Mouse (Mus musculus): ENCODE data around the gene Cpvl. TPM values are rescaled to one million over a fixed set of nuclear protein-coding genes. Genes with fewer than 3 reads are reported as not detected.

Cpvl gene
- polyA plus RNA-seq, 1 experiment from 2014 or later: not detected

DNA sequence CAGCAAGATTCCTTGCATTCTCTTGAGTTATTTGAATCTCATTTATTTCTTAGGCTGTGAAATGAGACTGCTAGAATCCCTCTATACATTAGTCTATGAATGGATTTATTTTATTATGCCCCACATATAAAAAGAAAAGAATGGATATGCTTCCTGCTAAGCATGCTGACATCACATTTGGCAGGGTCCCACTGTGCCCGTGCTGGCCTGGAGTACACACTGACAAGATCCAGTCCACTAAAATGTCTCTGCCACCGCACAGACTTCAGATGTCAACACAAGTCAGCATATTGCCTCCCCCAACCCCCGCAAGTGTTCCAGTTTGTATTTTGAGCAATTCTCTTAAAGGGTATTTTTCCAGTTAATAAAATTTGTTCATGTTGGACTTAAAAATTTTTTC, 13.9 kb upstream of the Cpvl start:
- Histone ChIP-seq H3K9me3 (0 out of 2 replicates have a peak, but pooled peaks cover 6% of the 10 kb centered on the region), H3K4me3 (no peak overlapping the region), H3K27me3 (no peaks in the 10 kb centered on the region), H3K36me3 (no peaks in the 10 kb centered on the region), H3K4me2 (no peak overlapping the region), H3K27ac (no peak overlapping the region), H3K9ac (no peak overlapping the region), H3K4me1 (replicated peaks) (peaks cover 7% of the 10 kb centered on the region)
- no peak for ATAC-seq (ENCODE audit: low FRiP score)
- 74% methylated on average over 3 of the region's 3 CpGs for WGBS

DNA sequence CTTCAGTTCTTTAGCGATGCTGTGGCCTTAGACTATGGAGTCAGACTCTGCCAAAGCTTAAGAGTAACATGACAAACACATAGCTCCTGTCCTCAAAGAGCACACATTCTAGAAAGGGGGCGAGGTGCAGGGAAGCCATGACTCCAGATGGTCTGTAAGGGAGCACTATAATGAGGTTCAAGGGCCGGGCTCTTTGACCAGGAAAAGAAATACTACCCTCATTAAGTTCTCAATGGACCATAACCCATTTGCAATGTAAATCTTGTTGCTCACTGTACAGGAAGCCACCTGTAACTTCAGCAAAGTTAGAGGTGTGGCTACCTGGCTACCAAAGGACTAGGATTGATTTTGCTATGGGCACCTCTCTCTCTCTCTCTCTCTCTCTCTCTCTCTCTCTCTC, 8.8 kb upstream of the Cpvl start:
- H3K36me3 ChIP-seq: no peaks in the 10 kb centered on the region
- WGBS: 80% methylated on average over 3 of the region's 3 CpGs
- H3K9ac ChIP-seq: no peak overlapping the region
- 0 out of 2 replicates have a peak, but pooled peaks cover 9% of the 10 kb centered on the region for H3K27me3 ChIP-seq
- ATAC-seq (ENCODE audit: low FRiP score): no peak
- H3K4me1 ChIP-seq (replicated peaks): no peaks in the 10 kb centered on the region
- H3K4me2 ChIP-seq: no peak overlapping the region
- H3K27ac ChIP-seq: no peak overlapping the region
- no peak overlapping the region for H3K4me3 ChIP-seq
- H3K9me3 ChIP-seq: 0 out of 2 replicates have a peak, but pooled peaks cover 4% of the 10 kb centered on the region

DNA sequence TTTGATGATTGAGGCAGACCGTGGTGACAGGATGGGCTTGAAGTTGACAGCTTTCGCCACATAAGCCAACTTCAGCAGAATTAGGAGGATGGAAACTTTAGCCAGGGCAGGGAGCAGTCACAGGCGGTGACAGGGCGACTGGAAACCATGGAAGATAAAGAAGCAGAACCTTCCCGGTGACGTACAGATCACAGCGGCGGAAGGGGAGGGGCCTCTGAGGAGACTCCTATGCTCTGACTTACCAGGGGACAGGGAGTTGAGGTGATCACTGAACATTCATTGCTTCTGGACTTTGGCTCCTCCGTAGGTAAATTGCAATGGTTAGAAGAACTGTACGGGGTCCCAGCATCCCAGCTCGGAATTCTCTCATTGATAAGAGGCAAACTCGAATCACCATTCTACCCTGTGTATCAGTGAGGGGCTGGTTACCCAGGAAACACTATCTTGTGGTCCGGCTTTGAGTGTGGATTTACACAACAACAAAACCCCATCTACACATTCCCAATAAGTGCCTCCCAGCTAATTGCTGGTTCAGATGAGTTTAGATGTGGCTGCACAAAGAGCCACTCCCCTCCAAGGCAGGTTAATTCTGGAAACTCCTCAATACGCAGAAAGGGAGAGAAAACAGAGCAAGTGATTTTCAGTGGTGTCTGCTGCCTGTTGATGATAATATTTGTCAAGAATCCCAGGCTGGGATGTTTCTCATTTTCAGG, 8.0 kb upstream of the Cpvl start:
- H3K4me3 ChIP-seq: no peak overlapping the region
- no peak overlapping the region for H3K4me2 ChIP-seq
- no peak overlapping the region for H3K9ac ChIP-seq
- no peaks in the 10 kb centered on the region for H3K36me3 ChIP-seq
- H3K4me1 ChIP-seq (replicated peaks): no peaks in the 10 kb centered on the region
- H3K27ac ChIP-seq: no peak overlapping the region
- H3K27me3 ChIP-seq: 0 out of 2 replicates have a peak, but pooled peaks cover 9% of the 10 kb centered on the region
- H3K9me3 ChIP-seq: 0 out of 2 replicates have a peak, but pooled peaks cover 4% of the 10 kb centered on the region
- no peak for ATAC-seq (ENCODE audit: low FRiP score)
- 78% methylated on average over 14 of the region's 14 CpGs for WGBS

DNA sequence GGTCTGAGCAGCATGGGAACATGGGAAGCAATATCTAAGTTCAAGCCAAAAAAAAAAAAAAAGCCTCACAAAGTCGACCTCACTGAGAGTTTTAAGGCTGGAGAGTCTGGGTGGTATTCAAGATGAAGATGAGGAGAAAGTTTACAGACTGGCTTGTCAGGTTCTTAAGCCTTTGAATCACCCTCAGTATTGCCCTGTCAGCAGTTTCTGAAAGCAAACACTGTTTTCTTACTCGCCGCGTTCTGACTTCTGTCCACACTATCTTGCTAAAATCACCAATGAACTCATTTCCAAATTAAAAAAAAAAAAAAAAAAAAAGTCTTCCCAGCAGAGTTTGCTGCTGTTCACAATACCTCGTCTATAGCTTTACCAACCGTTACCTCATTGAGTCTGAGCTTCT, 5.3 kb upstream of the Cpvl start:
- no peaks in the 10 kb centered on the region for H3K4me1 ChIP-seq (replicated peaks)
- 0 out of 2 replicates have a peak, but pooled peaks cover 9% of the 10 kb centered on the region for H3K27me3 ChIP-seq
- H3K4me3 ChIP-seq: no peak overlapping the region
- ATAC-seq (ENCODE audit: low FRiP score): no peak
- no peaks in the 10 kb centered on the region for H3K36me3 ChIP-seq
- H3K27ac ChIP-seq: no peak overlapping the region
- no peaks in the 10 kb centered on the region for H3K9me3 ChIP-seq
- WGBS: 82% methylated on average over 6 of the region's 6 CpGs
- no peak overlapping the region for H3K4me2 ChIP-seq
- H3K9ac ChIP-seq: no peak overlapping the region

DNA sequence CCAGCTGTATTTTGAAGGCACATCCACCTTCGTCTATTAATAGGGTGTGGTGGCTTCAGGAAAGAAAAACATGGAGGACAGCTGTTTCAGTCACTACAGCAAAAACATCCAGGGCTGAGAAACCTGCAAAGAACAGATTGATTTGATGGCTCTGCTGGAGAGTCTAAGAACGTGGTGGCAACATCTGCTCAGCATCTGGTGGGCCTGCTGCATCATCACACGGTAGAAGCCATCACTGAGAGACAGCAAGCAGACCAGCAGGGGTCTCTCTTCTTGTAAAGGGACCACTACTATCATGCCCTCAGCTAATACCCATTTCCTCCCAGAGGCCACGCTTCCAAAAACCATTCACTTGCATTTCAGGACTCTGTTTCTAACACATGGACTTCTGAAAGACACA, 4.1 kb upstream of the Cpvl start:
- Histone ChIP-seq H3K27me3 (0 out of 2 replicates have a peak, but pooled peaks cover 9% of the 10 kb centered on the region), H3K4me3 (no peak overlapping the region), H3K9ac (no peak overlapping the region), H3K9me3 (no peaks in the 10 kb centered on the region), H3K27ac (no peak overlapping the region), H3K4me2 (no peak overlapping the region), H3K4me1 (replicated peaks) (no peaks in the 10 kb centered on the region), H3K36me3 (no peaks in the 10 kb centered on the region)
- ATAC-seq (ENCODE audit: low FRiP score): no peak
- WGBS: 64% methylated on average over 4 of the region's 4 CpGs

DNA sequence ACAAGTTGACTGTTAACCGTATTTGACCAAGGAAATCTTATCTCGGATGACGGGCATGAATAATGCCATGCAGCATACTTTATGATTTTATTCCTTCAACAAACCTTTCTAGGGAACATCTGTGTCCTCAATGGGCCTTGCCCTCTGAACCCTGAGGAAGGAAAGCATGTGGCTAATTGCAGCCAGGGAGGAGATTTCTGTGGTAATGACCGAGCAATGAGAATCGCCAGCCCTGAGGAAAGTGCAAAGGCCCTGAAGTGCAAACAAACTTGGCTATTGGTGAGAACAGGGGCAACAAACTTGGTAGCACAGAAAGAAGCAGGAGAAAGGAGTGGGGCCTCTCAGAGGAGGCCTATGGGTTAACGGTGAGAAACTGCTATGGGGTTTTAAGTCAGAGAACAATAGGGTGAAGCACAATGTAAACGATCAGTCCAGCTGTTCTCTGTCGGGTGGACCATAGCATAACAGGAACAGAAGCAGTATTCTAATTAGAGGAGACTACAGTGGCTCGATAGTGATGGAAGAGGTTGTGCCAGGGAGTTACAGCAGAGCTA, 3.7 kb upstream of the Cpvl start:
- H3K9me3 ChIP-seq: no peaks in the 10 kb centered on the region
- H3K27me3 ChIP-seq: 0 out of 2 replicates have a peak, but pooled peaks cover 9% of the 10 kb centered on the region
- no peak overlapping the region for H3K27ac ChIP-seq
- H3K4me3 ChIP-seq: no peak overlapping the region
- 48% methylated on average over 9 of the region's 9 CpGs for WGBS
- H3K9ac ChIP-seq: no peak overlapping the region
- ATAC-seq (ENCODE audit: low FRiP score): no peak
- no peaks in the 10 kb centered on the region for H3K36me3 ChIP-seq
- H3K4me2 ChIP-seq: no peak overlapping the region
- H3K4me1 ChIP-seq (replicated peaks): no peaks in the 10 kb centered on the region

DNA sequence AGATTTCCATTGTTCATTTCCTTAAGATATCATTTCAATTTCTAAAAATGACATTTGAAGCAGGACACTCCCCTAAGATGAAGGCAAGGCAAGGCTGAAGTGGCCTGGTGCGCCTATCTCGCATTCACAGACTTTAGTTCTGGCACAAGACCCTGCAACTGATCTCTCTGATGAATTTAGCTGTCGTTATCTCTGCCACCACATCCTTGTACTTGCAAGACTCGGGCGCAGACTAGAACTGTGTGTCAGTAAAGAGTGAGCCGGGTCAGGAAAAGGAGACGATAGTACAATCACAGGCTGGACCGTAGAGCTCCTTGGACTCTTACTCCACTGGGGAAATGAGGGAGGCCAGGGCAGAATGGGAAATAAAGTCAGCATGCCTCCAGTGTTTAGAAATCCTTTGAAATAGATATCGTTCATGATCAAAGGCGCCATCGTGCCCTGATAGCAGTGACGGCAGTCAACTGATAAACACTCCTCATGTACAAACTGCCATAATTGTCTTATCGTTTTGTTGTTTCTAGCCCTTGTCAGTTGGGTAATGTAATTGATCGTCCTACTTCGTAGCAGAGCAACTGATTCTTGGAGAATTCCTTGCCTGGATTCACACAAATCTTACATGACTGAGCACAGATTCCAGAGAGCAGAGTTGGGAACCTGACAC, 2.5 kb upstream of the Cpvl start:
- Histone ChIP-seq H3K27ac (no peak overlapping the region), H3K9me3 (no peaks in the 10 kb centered on the region), H3K4me2 (no peak overlapping the region), H3K4me3 (no peak overlapping the region), H3K9ac (no peak overlapping the region), H3K4me1 (replicated peaks) (no peaks in the 10 kb centered on the region), H3K27me3 (0 out of 2 replicates have a peak, but pooled peaks cover 4% of the 10 kb centered on the region), H3K36me3 (no peaks in the 10 kb centered on the region)
- no peak for ATAC-seq (ENCODE audit: low FRiP score)
- WGBS: 87% methylated on average over 15 of the region's 15 CpGs

DNA sequence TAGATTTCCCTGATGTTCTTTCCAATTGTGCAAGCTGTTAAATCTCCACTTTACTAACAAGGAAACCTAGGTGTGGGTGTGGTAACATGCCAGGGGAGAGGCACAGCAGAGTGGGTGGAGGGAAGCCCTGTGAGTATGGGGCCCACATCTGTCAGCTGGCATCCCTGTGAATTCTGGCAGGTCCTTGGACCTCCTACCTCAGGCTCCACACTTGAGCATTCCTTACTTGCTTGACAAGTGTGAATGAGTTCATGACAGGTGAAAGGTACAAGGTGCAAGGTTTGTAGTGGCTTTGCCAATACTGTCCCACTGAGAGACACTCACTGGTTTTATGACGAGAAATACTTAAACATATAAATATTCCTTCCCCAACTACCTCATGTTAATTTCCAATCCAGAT, 4.4 kb downstream of the Cpvl start:
- H3K27ac ChIP-seq: no peak overlapping the region
- H3K9ac ChIP-seq: no peak overlapping the region
- H3K9me3 ChIP-seq: no peaks in the 10 kb centered on the region
- H3K4me1 ChIP-seq (replicated peaks): peaks cover 32% of the 10 kb centered on the region
- no peak overlapping the region for H3K4me2 ChIP-seq
- no peak overlapping the region for H3K4me3 ChIP-seq
- ATAC-seq (ENCODE audit: low FRiP score): no peak
- WGBS: 85% methylated on average over 1 of the region's 1 CpGs
- H3K27me3 ChIP-seq: no peaks in the 10 kb centered on the region
- H3K36me3 ChIP-seq: no peaks in the 10 kb centered on the region

DNA sequence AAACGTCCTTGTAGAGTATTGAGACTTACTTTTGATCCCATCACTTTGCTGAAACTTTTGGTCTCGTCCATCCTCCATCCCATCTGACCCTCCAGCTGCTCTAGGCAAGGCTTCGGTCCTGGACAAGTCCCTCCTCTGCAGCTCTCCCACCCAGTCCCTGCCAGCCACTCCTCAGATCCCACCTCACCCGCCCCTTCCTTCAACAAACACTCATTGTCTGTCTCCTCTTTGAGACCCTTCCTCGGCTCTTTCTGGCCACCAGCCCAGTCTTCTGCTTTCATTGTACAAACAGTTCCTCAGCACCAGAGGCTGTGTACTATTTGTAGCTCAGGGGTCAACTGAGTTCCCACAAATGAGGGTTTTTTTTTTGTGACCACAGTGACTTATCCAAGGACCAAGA, 5.0 kb downstream of the Cpvl start:
- no peaks in the 10 kb centered on the region for H3K36me3 ChIP-seq
- H3K9ac ChIP-seq: no peak overlapping the region
- 36% methylated on average over 5 of the region's 5 CpGs for WGBS
- H3K4me1 ChIP-seq (replicated peaks): peaks cover 34% of the 10 kb centered on the region
- H3K4me3 ChIP-seq: no peak overlapping the region
- H3K27me3 ChIP-seq: no peaks in the 10 kb centered on the region
- no peaks in the 10 kb centered on the region for H3K9me3 ChIP-seq
- H3K4me2 ChIP-seq: no peak overlapping the region
- no peak overlapping the region for H3K27ac ChIP-seq
- 0 out of 2 replicates have a peak, but pooled peaks have one; percentile 55 for ATAC-seq (ENCODE audit: low FRiP score)

DNA sequence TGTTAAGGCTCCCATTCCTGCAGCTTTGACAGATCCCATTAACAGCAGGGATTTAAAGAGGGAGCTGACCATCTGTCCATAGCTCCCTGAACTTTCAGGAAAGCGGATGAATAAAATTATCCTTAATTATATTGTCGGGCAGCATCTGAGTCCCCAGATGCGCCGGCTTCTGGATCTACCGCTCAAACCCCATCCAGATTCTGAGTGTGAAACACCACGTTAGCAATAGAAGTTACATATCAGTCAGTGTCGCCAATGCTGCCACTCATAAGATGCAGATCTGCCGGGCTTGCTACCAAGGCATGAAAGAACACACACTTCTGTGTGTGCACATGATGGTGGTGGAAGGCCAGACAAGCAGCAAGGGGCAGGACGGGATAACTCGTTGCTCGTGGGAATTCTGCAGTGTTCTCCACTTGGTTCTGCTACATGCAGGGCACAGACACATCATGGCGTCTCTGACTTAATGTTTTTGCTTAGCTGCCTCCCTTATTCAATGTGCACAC, 6.2 kb downstream of the Cpvl start:
- Histone ChIP-seq H3K27ac (peak overlapping the region; percentile 45), H3K9me3 (no peaks in the 10 kb centered on the region), H3K9ac (no peak overlapping the region), H3K4me1 (replicated peaks) (peaks cover 34% of the 10 kb centered on the region), H3K36me3 (no peaks in the 10 kb centered on the region), H3K4me3 (no peak overlapping the region), H3K27me3 (no peaks in the 10 kb centered on the region), H3K4me2 (no peak overlapping the region)
- 48% methylated on average over 12 of the region's 12 CpGs for WGBS
- ATAC-seq (ENCODE audit: low FRiP score): no peak

DNA sequence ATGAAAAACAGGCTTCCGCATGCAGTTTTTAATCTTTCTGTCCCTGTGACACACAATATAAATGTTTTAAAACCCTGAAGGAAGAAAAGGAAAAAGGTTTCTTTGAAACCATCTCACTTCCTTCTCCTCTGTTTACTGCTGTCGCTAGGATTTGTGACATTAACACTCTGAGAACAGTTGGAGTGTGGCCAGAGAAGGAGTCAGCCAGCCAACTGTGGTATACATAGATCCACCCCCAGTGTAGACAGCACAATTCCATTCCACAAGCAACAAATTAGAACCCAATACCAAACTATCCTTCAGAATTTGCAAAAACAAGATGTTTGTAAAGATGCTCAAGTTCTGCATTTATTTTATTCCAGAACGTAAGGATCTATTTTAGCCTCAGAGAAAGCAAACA, 6.7 kb downstream of the Cpvl start:
- Histone ChIP-seq H3K36me3 (no peaks in the 10 kb centered on the region), H3K9me3 (no peaks in the 10 kb centered on the region), H3K9ac (no peak overlapping the region), H3K4me1 (replicated peaks) (peaks cover 35% of the 10 kb centered on the region), H3K27me3 (no peaks in the 10 kb centered on the region), H3K4me3 (no peak overlapping the region), H3K27ac (peak overlapping the region; percentile 27; the same call in 1 of the 2 replicates), H3K4me2 (no peak overlapping the region)
- 61% methylated on average over 3 of the region's 3 CpGs for WGBS
- no peak for ATAC-seq (ENCODE audit: low FRiP score)

DNA sequence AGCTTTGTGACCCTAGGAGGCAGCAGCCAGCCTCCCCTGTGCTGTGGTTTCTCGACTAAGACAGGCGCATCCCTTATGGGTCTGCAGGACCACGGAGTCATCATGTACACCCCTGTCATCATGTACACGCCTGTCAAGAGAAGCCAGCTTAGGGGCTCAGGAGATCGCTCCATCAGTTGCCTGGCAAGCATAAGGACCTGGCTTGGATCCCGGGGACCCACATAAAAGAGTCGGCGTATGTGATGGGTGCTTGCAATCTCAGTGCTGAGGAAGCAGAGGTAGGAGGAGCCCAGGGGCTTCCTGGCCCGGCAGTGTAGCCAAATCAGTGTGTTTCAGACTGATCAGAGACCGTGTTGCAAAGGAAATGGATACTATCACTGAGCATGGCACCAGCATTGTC, 9.4 kb downstream of the Cpvl start:
- H3K4me1 ChIP-seq (replicated peaks): peaks cover 56% of the 10 kb centered on the region
- WGBS: 60% methylated on average over 10 of the region's 10 CpGs
- no peak overlapping the region for H3K4me2 ChIP-seq
- H3K4me3 ChIP-seq: no peak overlapping the region
- ATAC-seq (ENCODE audit: low FRiP score): no peak
- no peaks in the 10 kb centered on the region for H3K9me3 ChIP-seq
- H3K27me3 ChIP-seq: no peaks in the 10 kb centered on the region
- no peak overlapping the region for H3K9ac ChIP-seq
- H3K27ac ChIP-seq: no peak overlapping the region
- H3K36me3 ChIP-seq: no peaks in the 10 kb centered on the region
